Mouse (Mus musculus) skeletal muscle tissue, adult 2 months (tissue): ENCODE measurements around the gene Nlrp1a.

ENCODE experiments used
- DNase-seq: peaks from one replicate; pipeline ENCODE4 v3.0.0-alpha.2; 2012; ENCODE audit warnings: low read depth, low spot score

Gene Nlrp1a

GRCm38 (mm10) chr11:71144661-71145060 is at the start of gene Nlrp1a:
Gene Nlrp1a, minus strand, starts transcription at chr11:71144704.
- peak; percentile 25 for DNase-seq

GRCm38 (mm10) chr11:71169633-71170032 is 25.1 kb upstream of the Nlrp1a start:
- no peak for DNase-seq

DNA sequence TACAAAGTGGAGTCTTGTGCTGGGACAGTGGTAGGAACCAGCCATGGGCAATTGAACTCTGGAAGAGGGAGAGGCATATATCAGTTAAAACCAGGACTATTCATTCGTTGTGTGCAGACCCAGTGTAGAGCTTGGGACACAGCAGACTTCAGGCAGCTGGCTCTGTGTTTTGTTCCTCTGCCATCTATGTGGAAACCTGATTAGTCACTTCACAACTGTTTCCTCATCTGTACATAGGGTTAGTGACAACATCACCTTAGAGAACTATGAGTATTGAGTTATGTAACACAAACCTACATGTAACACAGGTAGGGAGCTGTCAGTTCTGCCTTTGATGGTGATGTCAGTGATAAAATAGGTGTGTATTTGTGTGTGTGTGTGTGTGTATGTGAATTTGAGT is 19.6 kb upstream of the Nlrp1a start:
- DNase-seq, result no peak

- no peak for DNase-seq
Measured at GRCm38 (mm10) chr11:71159439-71160136, 15.1 kb upstream of the Nlrp1a start.

DNA sequence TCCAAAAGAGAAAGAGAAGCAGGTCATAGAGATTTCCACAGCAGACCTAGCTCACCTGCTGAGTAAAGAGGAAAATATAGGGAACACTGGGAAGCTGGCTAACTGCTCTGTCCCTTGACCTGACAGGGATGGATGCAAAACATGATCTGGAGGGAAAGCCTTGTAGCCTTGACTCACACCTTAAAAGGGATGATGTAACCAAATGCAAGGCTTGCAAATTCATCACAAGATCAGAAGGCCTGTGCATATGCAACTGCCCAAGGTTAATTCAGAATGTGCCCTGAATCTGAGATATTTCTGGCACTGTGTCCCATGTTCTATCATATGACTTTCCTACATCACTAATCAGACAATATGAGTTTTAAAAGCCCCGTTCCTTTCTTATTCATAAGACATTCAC is 10.8 kb upstream of the Nlrp1a start:
- DNase-seq, result no peak

- DNase-seq, result no peak
Measured at GRCm38 (mm10) chr11:71142031-71142430, 2.5 kb downstream of the Nlrp1a start.

DNA sequence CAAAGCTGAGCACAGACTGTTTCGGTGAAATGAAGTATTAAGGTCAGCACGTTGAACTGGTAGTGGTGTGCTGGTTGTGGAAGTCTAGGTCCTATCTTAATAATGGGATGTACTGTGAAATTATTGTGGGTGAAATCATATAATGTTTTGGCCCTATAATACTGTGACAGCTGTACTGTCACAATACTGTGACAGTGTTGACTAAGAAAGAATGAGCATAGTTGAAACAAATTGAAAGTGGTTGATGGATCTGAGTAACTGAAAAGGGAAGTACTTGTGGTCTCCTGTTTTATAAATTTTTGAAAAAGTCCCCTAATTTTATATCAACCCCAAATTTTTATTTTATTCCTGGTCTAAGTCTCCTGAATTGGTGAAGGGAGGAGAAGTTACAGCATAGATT is 37.4 kb downstream of the Nlrp1a start:
- DNase-seq, result no peak

DNA sequence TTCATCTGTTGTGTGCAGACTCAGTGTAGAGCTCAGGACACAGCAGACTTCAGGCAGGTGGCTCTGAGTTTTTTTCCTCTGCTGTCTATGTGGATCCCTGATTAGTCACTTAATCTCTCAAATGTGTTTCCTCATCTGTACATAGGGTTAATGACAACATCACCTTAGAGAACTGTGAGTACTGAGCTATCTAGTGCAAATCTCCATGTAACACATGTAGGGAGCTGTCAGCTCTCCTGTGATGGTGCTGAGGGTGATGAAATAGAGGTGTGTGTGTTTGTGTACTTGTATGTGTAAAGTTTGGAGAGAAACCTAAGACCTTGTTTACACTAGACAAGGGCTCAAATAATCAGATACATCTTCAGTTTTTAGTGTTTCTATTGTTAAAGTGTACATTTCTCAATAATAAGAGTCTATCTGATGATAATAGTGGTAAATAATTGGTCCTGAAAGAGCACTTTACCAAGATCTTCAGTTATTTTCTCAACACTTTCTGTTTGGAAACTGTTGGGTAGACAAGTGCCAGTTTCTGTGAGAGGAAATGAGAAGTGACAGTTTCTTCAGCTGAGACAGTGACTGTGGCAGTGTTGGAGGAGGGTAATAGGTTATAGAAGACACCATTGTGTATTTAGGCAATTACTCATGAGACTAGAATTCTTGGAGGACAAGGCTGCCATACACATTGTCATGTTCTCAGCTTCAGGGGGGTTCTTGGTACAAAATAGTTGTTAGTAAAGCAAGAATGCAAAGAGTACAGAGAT is 38.1 kb downstream of the Nlrp1a start:
- DNase-seq, result no peak

DNA sequence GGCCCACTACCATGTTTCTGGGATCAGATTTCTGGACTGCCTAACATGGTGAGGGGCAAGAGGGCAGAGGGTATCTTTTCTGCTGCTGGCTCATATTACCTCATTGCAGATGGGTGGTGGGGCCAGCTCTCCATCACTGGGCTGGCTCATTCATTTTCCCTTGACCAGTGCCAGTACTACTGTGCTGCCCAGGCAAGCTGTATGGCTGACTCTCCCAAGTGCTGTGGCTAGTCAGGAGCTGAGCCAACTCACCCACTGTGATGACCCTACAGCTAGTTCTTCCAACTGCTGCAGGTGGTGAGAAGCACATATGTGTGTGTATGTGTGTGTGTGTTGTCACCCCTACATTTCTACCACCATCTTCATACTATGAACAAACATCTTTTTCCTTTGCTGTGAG is 40.6 kb downstream of the Nlrp1a start:
- DNase-seq, result no peak

DNA sequence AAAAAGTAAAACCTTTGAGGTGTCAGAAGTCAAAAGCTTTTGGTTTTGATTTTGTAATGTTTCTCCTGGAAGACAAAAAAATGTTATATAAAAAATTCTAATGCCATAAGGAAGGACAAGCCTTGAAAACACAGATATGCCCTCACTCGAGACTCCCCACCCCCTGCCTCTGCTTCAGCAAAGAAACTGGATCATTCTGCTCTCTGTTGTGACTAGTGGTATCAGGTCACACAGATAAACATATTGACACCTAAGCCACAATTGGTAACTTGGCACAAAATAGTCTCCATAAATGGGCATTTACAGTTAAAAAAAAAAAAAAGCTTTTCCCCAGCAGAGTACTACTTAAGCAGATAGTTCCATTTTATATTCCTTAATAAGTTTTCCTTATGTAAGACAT is 68.2 kb downstream of the Nlrp1a start:
- no peak for DNase-seq

GRCm38 (mm10) chr11:71052554-71052953 is 92.0 kb downstream of the Nlrp1a start:
- no peak for DNase-seq
